Mouse (Mus musculus): Measurements from ENCODE around the gene Hpn. TPM values are rescaled to one million over a fixed set of nuclear protein-coding genes. Genes with fewer than 3 reads are reported as not detected.

Gene Hpn
- polyA plus RNA-seq, 1 experiment from 2014 or later, result 4.9 TPM

DNA sequence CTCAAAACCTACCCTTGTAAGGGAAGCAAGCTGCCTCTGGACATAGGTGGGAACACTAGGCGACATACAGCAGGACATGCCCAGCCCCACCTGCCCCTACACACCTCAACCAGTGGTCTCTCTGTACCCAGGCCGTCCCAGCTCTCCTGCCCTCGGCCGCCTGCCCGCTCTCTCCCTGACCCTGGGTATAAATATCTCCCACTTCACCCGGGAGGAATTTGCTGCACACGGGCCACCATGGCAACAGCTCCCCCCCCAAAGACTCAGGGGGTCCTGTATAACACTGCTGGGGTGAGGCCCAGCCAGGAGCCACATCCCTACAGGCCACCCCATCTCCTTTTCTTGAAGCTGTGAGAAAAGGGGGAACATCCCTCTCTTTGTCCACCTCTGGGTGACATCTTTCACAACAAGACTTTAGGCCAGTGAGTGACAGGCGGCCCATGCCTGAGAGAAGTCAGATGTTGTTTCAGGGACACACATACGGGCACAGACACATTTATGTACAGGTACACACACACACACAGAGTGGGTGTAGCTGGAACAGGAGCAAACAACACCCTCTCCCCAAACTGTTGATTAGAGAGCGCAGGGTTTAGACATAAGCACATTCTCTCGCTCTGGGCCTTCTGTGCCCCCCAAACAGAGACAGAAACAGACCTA, 60.3 kb downstream of the Hpn start:
- no peak for DNase-seq (ENCODE audit: low spot score)
- WGBS, result 52% methylated on average over 11 of the region's 11 CpGs
- Histone ChIP-seq H3K4me3 (ENCODE audit: low read depth, low read length) (peak overlapping the region; percentile 33), H3K9me3 (ENCODE audit: control insufficient read depth, low read length) (no peaks in the 10 kb centered on the region), H3K4me2 (ENCODE audit: low read depth, low read length) (peak overlapping the region; percentile 54), H3K27me3 (replicated peaks; ENCODE audit: control insufficient read depth, insufficient read depth, low read length) (peaks cover 42% of the 10 kb centered on the region), H3K9ac (ENCODE audit: low read depth, low read length) (peak overlapping the region; percentile 53), H3K4me1 (ENCODE audit: control insufficient read depth, insufficient read depth, low read length) (peaks cover 51% of the 10 kb centered on the region), H3K27ac (replicated peaks; ENCODE audit: low read depth, low read length) (peak overlapping the region; percentile 33; the same call in 1 of the 2 replicates), H3K36me3 (ENCODE audit: control insufficient read depth, insufficient read depth, low read length) (no peaks in the 10 kb centered on the region)
- ATAC-seq (ENCODE audit: low read depth), result no peak

DNA sequence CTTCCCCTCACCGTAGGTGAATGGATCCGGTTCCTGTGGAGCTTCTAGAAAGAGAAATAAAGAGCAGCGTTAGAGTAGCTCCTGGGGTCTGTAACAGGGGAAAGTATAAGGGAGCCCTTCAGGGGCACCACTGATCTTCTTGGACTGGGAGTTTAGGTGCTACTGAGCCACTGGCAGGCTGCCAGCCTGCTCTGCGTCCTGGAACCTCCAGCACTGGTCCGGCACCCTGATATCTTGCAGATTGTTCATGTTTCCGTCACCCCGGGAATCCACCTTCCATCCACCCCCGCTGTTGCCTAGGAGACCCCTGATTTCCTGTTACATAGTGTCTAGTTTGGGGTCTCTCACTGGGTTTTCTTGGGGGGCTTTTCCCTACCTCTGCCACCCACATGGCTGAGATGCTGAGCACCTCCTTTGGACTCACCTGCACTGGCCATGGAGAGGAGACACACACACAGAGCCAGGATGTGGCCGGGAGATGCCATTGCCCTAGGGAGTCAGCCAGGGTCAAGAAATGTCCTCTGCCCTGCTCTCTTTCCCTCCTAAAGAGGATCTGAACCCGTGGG, 61.1 kb downstream of the Hpn start:
- Histone ChIP-seq H3K9me3 (ENCODE audit: control insufficient read depth, low read length) (no peaks in the 10 kb centered on the region), H3K36me3 (ENCODE audit: control insufficient read depth, insufficient read depth, low read length) (no peaks in the 10 kb centered on the region), H3K27me3 (replicated peaks; ENCODE audit: control insufficient read depth, insufficient read depth, low read length) (peaks cover 47% of the 10 kb centered on the region), H3K9ac (ENCODE audit: low read depth, low read length) (no peak overlapping the region), H3K4me2 (ENCODE audit: low read depth, low read length) (0 out of 2 replicates have a peak overlapping the region, but pooled peaks have one; percentile 54), H3K27ac (replicated peaks; ENCODE audit: low read depth, low read length) (no peak overlapping the region), H3K4me3 (ENCODE audit: low read depth, low read length) (no peak overlapping the region), H3K4me1 (ENCODE audit: control insufficient read depth, insufficient read depth, low read length) (peaks cover 55% of the 10 kb centered on the region)
- DNase-seq (ENCODE audit: low spot score) (no peak), ATAC-seq (ENCODE audit: low read depth) (no peak)
- WGBS, result 21% methylated on average over 10 of the region's 10 CpGs

DNA sequence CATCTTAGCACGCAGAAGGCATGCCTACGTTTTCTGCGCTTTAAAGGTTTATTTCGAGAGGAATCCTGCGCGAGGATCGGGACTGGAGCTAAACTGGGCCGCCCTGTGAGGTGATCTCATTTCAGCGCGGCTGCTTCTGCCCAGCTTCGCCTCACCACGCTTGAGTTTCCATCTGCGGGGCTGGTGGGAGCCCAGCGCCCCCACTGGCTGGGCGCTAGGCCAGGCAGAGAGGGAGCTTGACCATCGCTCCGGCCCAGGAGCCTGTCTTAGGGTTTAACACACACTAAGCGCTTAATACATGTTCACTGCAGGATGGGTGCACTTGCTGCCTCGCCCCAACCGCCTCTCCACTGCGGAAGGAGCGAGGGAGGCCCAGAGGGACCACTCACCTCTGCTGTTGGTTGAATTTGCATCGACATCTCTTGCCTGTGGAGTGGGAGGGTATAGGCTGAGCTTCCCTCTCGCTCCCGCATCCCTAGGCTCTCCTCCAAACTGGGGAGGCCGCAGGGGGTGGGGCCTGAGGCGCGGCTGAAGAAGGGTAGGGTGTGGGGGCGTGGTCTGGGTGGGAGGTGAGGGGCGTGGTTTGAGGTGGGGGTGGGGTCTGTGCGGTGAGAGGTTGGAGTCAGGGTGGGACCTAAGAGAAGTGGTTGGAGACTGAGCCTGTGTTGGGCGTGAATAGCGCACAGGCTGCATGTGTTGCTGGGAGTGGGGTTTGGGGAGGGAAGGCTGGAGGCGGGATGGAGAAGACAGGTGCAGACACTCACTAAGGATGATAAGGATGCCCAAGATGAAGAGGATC, 62.3 kb downstream of the Hpn start:
- Histone ChIP-seq H3K4me1 (ENCODE audit: control insufficient read depth, insufficient read depth, low read length) (peaks cover 55% of the 10 kb centered on the region), H3K36me3 (ENCODE audit: control insufficient read depth, insufficient read depth, low read length) (no peaks in the 10 kb centered on the region), H3K9me3 (ENCODE audit: control insufficient read depth, low read length) (no peaks in the 10 kb centered on the region), H3K27ac (replicated peaks; ENCODE audit: low read depth, low read length) (no peak overlapping the region), H3K4me3 (ENCODE audit: low read depth, low read length) (peak overlapping the region; percentile 32), H3K27me3 (replicated peaks; ENCODE audit: control insufficient read depth, insufficient read depth, low read length) (peaks cover 47% of the 10 kb centered on the region), H3K4me2 (ENCODE audit: low read depth, low read length) (peak overlapping the region; percentile 49), H3K9ac (ENCODE audit: low read depth, low read length) (peak overlapping the region; percentile 45; the same call in 1 of the 2 replicates)
- ATAC-seq (ENCODE audit: low read depth) (peak; percentile 22; the same call in 1 of the 2 replicates), DNase-seq (ENCODE audit: low spot score) (peak; percentile 63)
- WGBS, result 2% methylated on average over 32 of the region's 34 CpGs

DNA sequence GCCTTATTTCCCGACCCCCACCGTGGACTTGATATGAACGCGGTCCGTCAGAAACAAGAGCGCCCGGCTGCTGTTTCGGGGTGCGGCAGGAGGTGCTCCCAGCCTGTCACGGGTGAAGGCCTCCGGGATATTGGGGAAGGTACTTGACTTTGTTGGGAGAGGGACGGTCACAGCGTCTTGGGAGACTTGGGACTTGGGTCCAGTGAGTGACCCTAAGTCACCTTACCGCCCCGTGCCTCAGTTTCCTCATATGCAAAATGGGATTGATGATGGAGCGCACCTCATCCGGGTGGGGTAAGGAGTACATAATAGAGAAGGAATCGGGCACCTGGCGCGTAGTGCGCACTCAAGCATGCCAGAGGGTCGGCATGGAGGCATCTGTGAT, 62.8 kb downstream of the Hpn start:
- Histone ChIP-seq H3K36me3 (ENCODE audit: control insufficient read depth, insufficient read depth, low read length) (no peaks in the 10 kb centered on the region), H3K4me2 (ENCODE audit: low read depth, low read length) (peak overlapping the region; percentile 49), H3K9me3 (ENCODE audit: control insufficient read depth, low read length) (no peaks in the 10 kb centered on the region), H3K4me3 (ENCODE audit: low read depth, low read length) (peak overlapping the region; percentile 32), H3K9ac (ENCODE audit: low read depth, low read length) (no peak overlapping the region), H3K27ac (replicated peaks; ENCODE audit: low read depth, low read length) (no peak overlapping the region), H3K27me3 (replicated peaks; ENCODE audit: control insufficient read depth, insufficient read depth, low read length) (peaks cover 47% of the 10 kb centered on the region), H3K4me1 (ENCODE audit: control insufficient read depth, insufficient read depth, low read length) (peaks cover 55% of the 10 kb centered on the region)
- WGBS, result 3% methylated on average over 22 of the region's 22 CpGs
- DNase-seq (ENCODE audit: low spot score), result no peak
- no peak for ATAC-seq (ENCODE audit: low read depth)

DNA sequence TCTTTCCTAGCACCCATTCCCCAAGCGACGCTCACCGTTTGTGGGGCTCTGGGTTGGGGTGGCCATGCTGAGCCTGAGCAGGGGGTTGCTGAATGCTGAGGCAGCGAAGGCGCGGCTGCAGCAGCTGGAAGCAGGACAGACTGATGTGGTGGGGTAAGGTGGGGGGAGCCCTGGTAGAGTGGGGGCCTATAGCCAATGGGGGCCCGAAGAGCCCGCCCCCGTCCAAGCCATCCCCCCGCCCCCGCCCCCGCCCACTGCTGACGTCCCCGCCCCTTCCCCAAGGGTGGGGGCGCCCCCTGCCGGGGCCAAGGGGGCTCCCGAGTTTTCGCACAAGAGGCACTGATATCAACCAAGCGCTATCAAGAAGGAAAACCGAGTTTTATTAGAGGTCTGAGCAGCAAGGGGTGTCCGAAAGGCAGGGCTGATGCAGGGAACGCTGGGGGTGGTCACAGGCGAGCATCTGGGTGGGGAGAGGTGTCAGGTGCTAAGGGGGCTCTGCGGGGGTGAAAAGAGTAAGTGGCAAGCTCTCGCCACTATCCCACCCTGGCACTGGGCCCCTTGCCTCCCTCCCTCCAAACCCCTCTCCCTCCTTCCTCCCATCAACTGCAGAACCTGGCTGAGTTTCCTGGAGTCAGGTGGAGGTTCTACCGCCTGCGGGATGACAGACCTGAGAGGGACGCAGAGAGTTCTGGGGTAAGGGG, 63.6 kb downstream of the Hpn start, which contains the start of gene Fxyd7:
Fxyd7 (minus strand) TSS at position 147 of the 701 bp plus-strand sequence.
- H3K9ac ChIP-seq (ENCODE audit: low read depth, low read length), result peak within 1 kb of the TSS; percentile 40; the same call in 1 of the 2 replicates
- peak within 1 kb of the TSS; percentile 49 for H3K4me2 ChIP-seq (ENCODE audit: low read depth, low read length)
- 2% methylated on average over 27 of the region's 28 CpGs for WGBS
- no peak for ATAC-seq (ENCODE audit: low read depth)
- peak; percentile 24 for DNase-seq (ENCODE audit: low spot score)
- no peak within 1 kb of the TSS for H3K27ac ChIP-seq (replicated peaks; ENCODE audit: low read depth, low read length)
- no peaks in the 10 kb centered on the region for H3K36me3 ChIP-seq (ENCODE audit: control insufficient read depth, insufficient read depth, low read length)
- no peaks in the 10 kb centered on the region for H3K9me3 ChIP-seq (ENCODE audit: control insufficient read depth, low read length)
- H3K4me3 ChIP-seq (ENCODE audit: low read depth, low read length), result peak within 1 kb of the TSS; percentile 32
- H3K4me1 ChIP-seq (ENCODE audit: control insufficient read depth, insufficient read depth, low read length), result peaks cover 55% of the 10 kb centered on the region
- peaks cover 47% of the 10 kb centered on the region for H3K27me3 ChIP-seq (replicated peaks; ENCODE audit: control insufficient read depth, insufficient read depth, low read length)

DNA sequence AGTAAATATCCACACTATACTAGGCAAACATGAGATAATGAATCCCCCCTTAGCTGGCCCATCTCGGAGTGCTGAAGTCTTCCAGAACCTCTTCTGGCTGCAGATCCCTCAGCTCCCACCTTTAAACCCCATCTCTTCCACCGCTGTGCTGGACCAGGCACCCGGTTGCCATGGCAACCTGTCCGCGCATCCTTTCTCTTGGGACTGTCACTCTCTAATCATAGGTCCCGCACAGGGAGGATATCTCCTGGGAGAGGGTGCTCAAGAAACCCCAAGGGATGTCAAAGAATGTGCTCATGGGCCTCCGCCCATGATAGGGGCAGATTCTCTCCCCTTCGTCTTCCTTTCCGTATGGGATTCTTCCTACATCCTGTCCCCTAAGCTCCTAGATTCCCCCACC, 64.2 kb downstream of the Hpn start:
- H3K36me3 ChIP-seq (ENCODE audit: control insufficient read depth, insufficient read depth, low read length), result no peaks in the 10 kb centered on the region
- H3K4me2 ChIP-seq (ENCODE audit: low read depth, low read length), result peak overlapping the region; percentile 49
- peaks cover 47% of the 10 kb centered on the region for H3K27me3 ChIP-seq (replicated peaks; ENCODE audit: control insufficient read depth, insufficient read depth, low read length)
- H3K9me3 ChIP-seq (ENCODE audit: control insufficient read depth, low read length), result no peaks in the 10 kb centered on the region
- ATAC-seq (ENCODE audit: low read depth) (no peak), DNase-seq (ENCODE audit: low spot score) (no peak)
- H3K4me3 ChIP-seq (ENCODE audit: low read depth, low read length), result peak overlapping the region; percentile 32
- peak overlapping the region; percentile 40; the same call in 1 of the 2 replicates for H3K9ac ChIP-seq (ENCODE audit: low read depth, low read length)
- WGBS, result 2% methylated on average over 9 of the region's 9 CpGs
- H3K4me1 ChIP-seq (ENCODE audit: control insufficient read depth, insufficient read depth, low read length), result peaks cover 55% of the 10 kb centered on the region
- H3K27ac ChIP-seq (replicated peaks; ENCODE audit: low read depth, low read length), result no peak overlapping the region

DNA sequence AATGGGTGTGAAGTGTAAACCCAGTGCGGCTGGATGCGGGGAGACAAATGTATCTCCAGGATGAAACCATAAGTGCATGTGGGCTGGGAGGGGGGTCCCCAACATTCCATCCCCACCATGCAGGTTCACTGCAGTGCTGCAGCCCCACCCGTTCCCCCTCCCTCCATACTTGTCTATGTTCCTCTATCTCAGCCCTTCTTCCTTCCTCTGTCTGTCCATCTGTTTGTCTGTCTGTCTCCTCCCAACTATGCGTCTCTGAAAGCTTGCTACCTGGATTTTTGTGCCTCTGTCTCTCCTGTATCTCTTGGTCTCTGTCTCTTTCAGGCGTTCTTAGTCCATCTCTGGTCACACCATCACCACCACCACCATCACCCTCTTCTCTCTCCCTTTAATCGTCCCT, 64.6 kb downstream of the Hpn start:
- peaks cover 54% of the 10 kb centered on the region for H3K4me1 ChIP-seq (ENCODE audit: control insufficient read depth, insufficient read depth, low read length)
- H3K4me3 ChIP-seq (ENCODE audit: low read depth, low read length), result peak overlapping the region; percentile 32
- no peaks in the 10 kb centered on the region for H3K36me3 ChIP-seq (ENCODE audit: control insufficient read depth, insufficient read depth, low read length)
- H3K9me3 ChIP-seq (ENCODE audit: control insufficient read depth, low read length), result no peaks in the 10 kb centered on the region
- peak overlapping the region; percentile 40; the same call in 1 of the 2 replicates for H3K9ac ChIP-seq (ENCODE audit: low read depth, low read length)
- 1% methylated on average over 6 of the region's 6 CpGs for WGBS
- H3K4me2 ChIP-seq (ENCODE audit: low read depth, low read length), result peak overlapping the region; percentile 49
- H3K27ac ChIP-seq (replicated peaks; ENCODE audit: low read depth, low read length), result no peak overlapping the region
- H3K27me3 ChIP-seq (replicated peaks; ENCODE audit: control insufficient read depth, insufficient read depth, low read length), result peaks cover 47% of the 10 kb centered on the region
- DNase-seq (ENCODE audit: low spot score) (no peak), ATAC-seq (ENCODE audit: low read depth) (no peak)

- Histone ChIP-seq H3K27me3 (replicated peaks; ENCODE audit: control insufficient read depth, insufficient read depth, low read length) (peaks cover 47% of the 10 kb centered on the region), H3K9me3 (ENCODE audit: control insufficient read depth, low read length) (no peaks in the 10 kb centered on the region), H3K4me2 (ENCODE audit: low read depth, low read length) (peak overlapping the region; percentile 49), H3K9ac (ENCODE audit: low read depth, low read length) (peak overlapping the region; percentile 32; the same call in 1 of the 2 replicates), H3K4me1 (ENCODE audit: control insufficient read depth, insufficient read depth, low read length) (peaks cover 48% of the 10 kb centered on the region), H3K36me3 (ENCODE audit: control insufficient read depth, insufficient read depth, low read length) (no peaks in the 10 kb centered on the region), H3K4me3 (ENCODE audit: low read depth, low read length) (peak overlapping the region; percentile 32), H3K27ac (replicated peaks; ENCODE audit: low read depth, low read length) (no peak overlapping the region)
- ATAC-seq (ENCODE audit: low read depth) (peak; percentile 16; the same call in 1 of the 2 replicates), DNase-seq (ENCODE audit: low spot score) (peak; percentile 34)
- WGBS, result 2% methylated on average over 12 of the region's 15 CpGs
Observed at GRCm38 (mm10) chr7:31049846-31050281, 65.2 kb downstream of the Hpn start.

Measured in embryonic facial prominence, embryonic 14.5 days (tissue).